Mouse (Mus musculus) heart, postnatal 36 days (tissue): Measurements from ENCODE around the gene Fam47c. TPM values are rescaled to one million over a fixed set of nuclear protein-coding genes. Genes with fewer than 3 reads are reported as not detected.

ENCODE experiments used
- DNase-seq, 2 experiments: peaks; one replicate each; pipeline ENCODE4 v3.0.0; 2021 to 2022
- intact Hi-C: fragments of 180-260 bp; cut with DNase I; formaldehyde crosslinking; loops from one replicate; pipeline ENCODE4 v1.15.1; 2025
- total RNA-seq, 2 experiments: library from RNA; stranded (reverse); gene quantifications; 2 replicates each; pipeline ENCODE4 v1.2.3; 2021

Fam47c gene
- total RNA-seq = not detected

- no peak for DNase-seq
- intact Hi-C loops = no loop called here
These were observed at the start of gene Fam47c for GRCm38 (mm10) chrX:78737463-78737862. Fam47c (plus strand) TSS chrX:78737763.

- intact Hi-C loops = no loop called here
- DNase-seq = no peak
These were observed 31.8 kb downstream of the Fam47c start for GRCm38 (mm10) chrX:78769408-78769807.

- no peak for DNase-seq
- intact Hi-C loops = no loop called here
These were observed 39.5 kb downstream of the Fam47c start for GRCm38 (mm10) chrX:78777078-78777477.

Other genes with a start within 250 kb of the Fam47c start
- 10 to 100 TPM in 1 of 2 experiments, 1 to 10 TPM in 1; 9.7 to 12.9 TPM for gene Prrg1, start 153.9 kb upstream of the Fam47c start, total RNA-seq